Mouse (Mus musculus): ENCODE data around the gene Rab26. TPM values are rescaled to one million over a fixed set of nuclear protein-coding genes. Genes with fewer than 3 reads are reported as not detected.

Rab26 gene
- polyA plus RNA-seq (2016; fragmentation: Nextera tagmentation; extraction: Ambion mirVana) = 2.6 TPM in 2 replicates

GRCm38 (mm10) chr17:24534160-24534718 is at the start of gene Rab26:
Rab26 (minus strand) TSS chr17:24534210.
- DNase-seq (ENCODE audit: low spot score) = no peak
- H3K36me3 ChIP-seq (replicated peaks) = peaks cover 20% of the 10 kb centered on the region
- H3K9me3 ChIP-seq = no peaks in the 10 kb centered on the region
- peak within 1 kb of the TSS; percentile 61 for H3K4me3 ChIP-seq
- H3K4me1 ChIP-seq = peaks cover 56% of the 10 kb centered on the region
- 91% methylated on average over 8 of the region's 8 CpGs for WGBS
- no peaks in the 10 kb centered on the region for H3K27me3 ChIP-seq (replicated peaks; ENCODE audit: low read depth, poor library complexity, severe bottlenecking)
- H3K27ac ChIP-seq (replicated peaks) = peak within 1 kb of the TSS; percentile 73

- WGBS = 98% methylated on average over 2 of the region's 2 CpGs
- H3K27me3 ChIP-seq (replicated peaks; ENCODE audit: low read depth, poor library complexity, severe bottlenecking) = no peaks in the 10 kb centered on the region
- H3K9me3 ChIP-seq = no peaks in the 10 kb centered on the region
- H3K4me1 ChIP-seq = no peaks in the 10 kb centered on the region
- no peak for DNase-seq (ENCODE audit: low spot score)
- no peak overlapping the region for H3K27ac ChIP-seq (replicated peaks)
- peaks cover 95% of the 10 kb centered on the region for H3K36me3 ChIP-seq (replicated peaks)
- no peak overlapping the region for H3K4me3 ChIP-seq
These were observed 46.3 kb upstream of the Rab26 start for GRCm38 (mm10) chr17:24580287-24580686.

- H3K9me3 ChIP-seq = no peaks in the 10 kb centered on the region
- H3K4me3 ChIP-seq = no peak overlapping the region
- H3K4me1 ChIP-seq = no peaks in the 10 kb centered on the region
- 93% methylated on average over 3 of the region's 3 CpGs for WGBS
- H3K27me3 ChIP-seq (replicated peaks; ENCODE audit: low read depth, poor library complexity, severe bottlenecking) = no peaks in the 10 kb centered on the region
- peaks cover 97% of the 10 kb centered on the region for H3K36me3 ChIP-seq (replicated peaks)
- no peak overlapping the region for H3K27ac ChIP-seq (replicated peaks)
- DNase-seq (ENCODE audit: low spot score) = no peak
These were observed 45.5 kb upstream of the Rab26 start for GRCm38 (mm10) chr17:24579532-24579931.

GRCm38 (mm10) chr17:24573811-24574210 is 39.8 kb upstream of the Rab26 start:
- peaks cover 100% of the 10 kb centered on the region for H3K36me3 ChIP-seq (replicated peaks)

GRCm38 (mm10) chr17:24572651-24573245 is 38.7 kb upstream of the Rab26 start:
- H3K4me3 ChIP-seq = no peak overlapping the region
- 93% methylated on average over 12 of the region's 12 CpGs for WGBS
- H3K9me3 ChIP-seq = no peaks in the 10 kb centered on the region
- peaks cover 99% of the 10 kb centered on the region for H3K36me3 ChIP-seq (replicated peaks)
- DNase-seq (ENCODE audit: low spot score) = no peak
- no peaks in the 10 kb centered on the region for H3K27me3 ChIP-seq (replicated peaks; ENCODE audit: low read depth, poor library complexity, severe bottlenecking)
- no peaks in the 10 kb centered on the region for H3K4me1 ChIP-seq
- H3K27ac ChIP-seq (replicated peaks) = no peak overlapping the region

More at GRCm38 (mm10) chr17:24573811-24574210, 39.8 kb upstream of the Rab26 start:
- H3K4me3 ChIP-seq = no peak overlapping the region
- no peak for DNase-seq (ENCODE audit: low spot score)
- no peaks in the 10 kb centered on the region for H3K9me3 ChIP-seq
- no peaks in the 10 kb centered on the region for H3K4me1 ChIP-seq
- H3K27ac ChIP-seq (replicated peaks) = no peak overlapping the region
- 96% methylated on average over 9 of the region's 9 CpGs for WGBS
- H3K27me3 ChIP-seq (replicated peaks; ENCODE audit: low read depth, poor library complexity, severe bottlenecking) = no peaks in the 10 kb centered on the region

- no peak overlapping the region for H3K4me3 ChIP-seq
- 88% methylated on average over 4 of the region's 4 CpGs for WGBS
- H3K36me3 ChIP-seq (replicated peaks) = peaks cover 97% of the 10 kb centered on the region
- no peak overlapping the region for H3K27ac ChIP-seq (replicated peaks)
- H3K4me1 ChIP-seq = no peaks in the 10 kb centered on the region
- no peaks in the 10 kb centered on the region for H3K9me3 ChIP-seq
- DNase-seq (ENCODE audit: low spot score) = no peak
- H3K27me3 ChIP-seq (replicated peaks; ENCODE audit: low read depth, poor library complexity, severe bottlenecking) = no peaks in the 10 kb centered on the region
These were observed 35.8 kb upstream of the Rab26 start for GRCm38 (mm10) chr17:24569837-24570236.

GRCm38 (mm10) chr17:24567034-24567779 is 33.2 kb upstream of the Rab26 start:
- no peaks in the 10 kb centered on the region for H3K27me3 ChIP-seq (replicated peaks; ENCODE audit: low read depth, poor library complexity, severe bottlenecking)
- H3K27ac ChIP-seq (replicated peaks) = no peak overlapping the region
- H3K36me3 ChIP-seq (replicated peaks) = peaks cover 81% of the 10 kb centered on the region
- WGBS = 85% methylated on average over 8 of the region's 8 CpGs
- no peaks in the 10 kb centered on the region for H3K9me3 ChIP-seq
- H3K4me3 ChIP-seq = no peak overlapping the region
- no peak for DNase-seq (ENCODE audit: low spot score)
- H3K4me1 ChIP-seq = no peaks in the 10 kb centered on the region

- no peak overlapping the region for H3K4me3 ChIP-seq
- H3K4me1 ChIP-seq = no peaks in the 10 kb centered on the region
- 71% methylated on average over 3 of the region's 3 CpGs for WGBS
- no peak overlapping the region for H3K27ac ChIP-seq (replicated peaks)
- no peak for DNase-seq (ENCODE audit: low spot score)
- no peaks in the 10 kb centered on the region for H3K27me3 ChIP-seq (replicated peaks; ENCODE audit: low read depth, poor library complexity, severe bottlenecking)
- H3K9me3 ChIP-seq = no peaks in the 10 kb centered on the region
- peaks cover 67% of the 10 kb centered on the region for H3K36me3 ChIP-seq (replicated peaks)
These were observed 31.8 kb upstream of the Rab26 start for GRCm38 (mm10) chr17:24565792-24566191.

- H3K4me3 ChIP-seq = no peak overlapping the region
- H3K4me1 ChIP-seq = no peaks in the 10 kb centered on the region
- peaks cover 60% of the 10 kb centered on the region for H3K36me3 ChIP-seq (replicated peaks)
- no peaks in the 10 kb centered on the region for H3K27me3 ChIP-seq (replicated peaks; ENCODE audit: low read depth, poor library complexity, severe bottlenecking)
- no peaks in the 10 kb centered on the region for H3K9me3 ChIP-seq
- no peak for DNase-seq (ENCODE audit: low spot score)
- no peak overlapping the region for H3K27ac ChIP-seq (replicated peaks)
- 94% methylated on average over 3 of the region's 3 CpGs for WGBS
These were observed 31.1 kb upstream of the Rab26 start for GRCm38 (mm10) chr17:24565092-24565491.

GRCm38 (mm10) chr17:24564422-24564821 is 30.4 kb upstream of the Rab26 start:
- H3K27me3 ChIP-seq (replicated peaks; ENCODE audit: low read depth, poor library complexity, severe bottlenecking) = no peaks in the 10 kb centered on the region
- peaks cover under 1% of the 10 kb centered on the region for H3K4me1 ChIP-seq
- no peak overlapping the region for H3K27ac ChIP-seq (replicated peaks)
- DNase-seq (ENCODE audit: low spot score) = no peak
- 90% methylated on average over 4 of the region's 4 CpGs for WGBS
- H3K4me3 ChIP-seq = no peak overlapping the region
- no peaks in the 10 kb centered on the region for H3K9me3 ChIP-seq
- H3K36me3 ChIP-seq (replicated peaks) = peaks cover 53% of the 10 kb centered on the region

GRCm38 (mm10) chr17:24563638-24564037 is 29.6 kb upstream of the Rab26 start:
- no peaks in the 10 kb centered on the region for H3K27me3 ChIP-seq (replicated peaks; ENCODE audit: low read depth, poor library complexity, severe bottlenecking)
- peaks cover 9% of the 10 kb centered on the region for H3K4me1 ChIP-seq
- H3K36me3 ChIP-seq (replicated peaks) = peaks cover 45% of the 10 kb centered on the region
- H3K4me3 ChIP-seq = no peak overlapping the region
- no peak overlapping the region for H3K27ac ChIP-seq (replicated peaks)
- no peaks in the 10 kb centered on the region for H3K9me3 ChIP-seq
- WGBS = 85% methylated on average over 5 of the region's 5 CpGs
- no peak for DNase-seq (ENCODE audit: low spot score)

GRCm38 (mm10) chr17:24561592-24561991 is 27.6 kb upstream of the Rab26 start:
- H3K27ac ChIP-seq (replicated peaks) = no peak overlapping the region
- H3K4me1 ChIP-seq = peaks cover 20% of the 10 kb centered on the region
- no peaks in the 10 kb centered on the region for H3K27me3 ChIP-seq (replicated peaks; ENCODE audit: low read depth, poor library complexity, severe bottlenecking)
- H3K36me3 ChIP-seq (replicated peaks) = peaks cover 27% of the 10 kb centered on the region
- 89% methylated on average over 2 of the region's 2 CpGs for WGBS
- no peak for DNase-seq (ENCODE audit: low spot score)
- no peaks in the 10 kb centered on the region for H3K9me3 ChIP-seq
- H3K4me3 ChIP-seq = no peak overlapping the region

All from embryonic facial prominence, embryonic 10.5 days (tissue).